Mouse (Mus musculus) layer of hippocampus, adult 8-10 months (tissue): ENCODE measurements at regions not wholly inside any gene's neighbourhood (a gene's known extent, or its start where the extent isn't known, plus 50 kb on each side); places are given as distances from the start of the nearest gene placed in this dataset.

Experiments used
- DNase-seq, 2 experiments: peaks; one replicate each; pipeline ENCODE4 v3.0.0; 2022; ENCODE audit warnings: low spot score in 2 of 2

DNA sequence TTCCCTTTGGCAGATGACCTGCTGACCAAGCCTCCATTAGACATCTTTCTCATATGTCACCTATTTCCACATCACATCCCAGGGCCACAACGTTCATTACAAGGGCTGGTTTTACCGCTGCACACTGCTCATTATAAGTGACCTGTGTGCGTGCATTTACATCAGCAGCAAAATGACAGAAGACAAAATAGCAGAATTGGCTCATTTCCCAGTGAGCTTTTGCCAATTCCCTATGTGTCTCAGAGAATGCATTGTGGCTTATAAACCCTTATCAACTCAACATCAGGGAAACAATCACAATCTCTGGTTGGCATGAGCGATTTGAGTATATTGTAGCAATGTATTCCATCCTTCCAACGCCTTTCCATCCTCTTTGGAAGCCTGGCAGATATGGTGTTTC lies 364.7 kb downstream of the Samd5 start:
- no peak for DNase-seq

DNA sequence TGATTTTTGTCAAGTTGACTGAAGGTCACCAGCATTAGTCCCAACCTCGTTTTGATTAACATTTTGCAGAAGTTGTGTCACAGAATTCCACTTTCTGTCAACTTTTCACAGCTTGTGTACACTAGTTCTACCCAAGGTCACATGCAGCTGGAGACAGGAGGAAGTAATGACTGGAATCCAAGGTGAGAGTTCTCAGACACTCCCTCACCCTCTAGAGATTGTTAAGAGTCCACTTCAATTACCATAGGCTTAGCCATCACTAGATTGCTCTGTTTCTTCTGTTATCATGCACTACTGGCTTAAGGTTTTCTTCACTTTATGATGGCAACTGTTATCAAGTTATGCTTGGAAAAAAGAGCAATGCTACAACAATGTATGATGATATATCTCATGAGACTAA lies 379.0 kb downstream of the Samd5 start:
- DNase-seq, result no peak

DNA sequence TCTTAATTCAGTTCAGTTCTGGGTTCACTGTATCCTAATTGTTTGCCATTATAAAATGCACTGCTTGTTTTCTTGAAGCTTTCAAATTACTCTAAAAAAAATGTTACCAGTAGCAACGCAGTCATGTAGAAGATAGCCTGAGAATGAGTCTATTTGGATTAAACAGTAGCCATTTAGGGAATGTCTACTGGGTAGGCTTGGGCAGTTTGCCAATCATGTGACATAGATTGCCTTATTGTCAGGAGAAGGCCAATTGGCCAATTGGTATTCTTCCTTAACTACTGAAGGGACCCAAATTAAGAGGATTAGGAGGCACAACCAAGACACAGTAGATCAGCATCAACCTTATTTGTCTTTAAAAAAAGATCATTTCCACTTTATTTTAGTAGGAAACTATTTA lies 379.7 kb downstream of the Samd5 start:
- DNase-seq, result no peak

DNA sequence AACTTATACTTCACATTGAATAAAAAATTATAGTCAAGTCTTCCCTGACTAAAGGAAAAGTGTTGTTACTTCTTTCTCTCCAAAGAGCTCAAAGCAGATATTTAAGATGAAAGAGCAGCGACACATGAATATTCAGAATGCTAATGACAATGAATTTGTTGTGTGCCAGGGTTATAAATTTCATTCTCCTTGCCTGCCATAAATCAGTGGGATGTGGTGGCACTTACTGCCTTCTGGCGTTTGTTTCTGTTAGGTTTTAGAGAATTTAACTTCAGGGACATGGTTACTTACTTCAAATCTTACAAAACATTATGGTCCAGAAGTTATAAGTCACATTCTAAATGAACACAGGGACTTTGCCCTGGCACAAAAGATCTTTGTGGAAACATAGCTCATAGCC lies 380.4 kb downstream of the Samd5 start:
- no peak for DNase-seq

DNA sequence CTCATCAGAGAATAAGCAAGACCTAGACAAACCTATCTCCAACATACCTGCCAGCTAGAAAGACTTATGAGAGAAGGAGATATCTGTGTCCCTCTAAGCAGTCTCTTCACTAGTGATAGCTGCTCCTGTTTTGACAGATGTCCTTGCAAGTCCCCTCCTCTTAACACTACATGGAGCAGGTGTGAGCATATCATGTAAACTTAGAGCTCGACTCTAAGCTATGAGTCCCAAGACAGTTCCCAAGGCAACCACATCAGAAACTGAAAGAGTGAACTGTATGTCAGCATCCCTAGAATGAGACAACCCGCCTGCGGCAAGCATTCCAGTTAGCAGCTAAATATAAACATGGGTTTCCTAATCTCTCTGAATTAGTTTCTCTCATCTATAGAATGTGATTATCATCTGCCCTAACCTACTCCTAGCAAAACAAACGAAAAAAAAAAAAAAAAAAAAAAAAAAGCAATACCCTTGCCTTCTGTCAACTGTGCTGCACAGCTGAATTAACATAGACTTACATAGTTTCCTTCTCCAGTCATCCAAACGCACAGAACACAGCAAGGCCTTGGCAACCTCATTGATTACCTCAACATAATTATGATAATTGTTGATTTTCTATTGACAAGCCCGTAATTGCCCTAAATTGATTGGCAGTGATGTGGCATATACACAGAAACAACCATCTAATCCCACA lies 383.4 kb downstream of the Samd5 start:
- DNase-seq, result no peak

DNA sequence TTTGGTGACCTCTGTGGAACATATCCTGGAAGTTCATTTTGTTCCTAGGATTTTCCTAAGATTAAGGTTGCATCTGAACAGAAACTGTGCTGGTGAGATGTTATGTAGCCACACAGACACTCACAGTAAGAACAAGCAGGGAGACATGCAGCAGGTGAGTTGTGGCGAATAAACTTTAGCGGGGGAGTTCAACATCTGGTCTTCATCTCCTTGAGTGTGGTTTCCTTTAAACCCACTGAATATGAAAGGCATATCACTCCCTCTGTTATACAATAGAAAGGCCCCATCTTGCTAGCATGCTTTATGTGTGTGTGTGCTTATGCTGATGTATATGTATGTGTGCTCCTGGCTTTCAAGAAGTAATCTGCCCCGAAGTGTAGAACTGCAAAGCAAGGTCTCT lies 387.1 kb upstream of the Sash1 start:
- DNase-seq, result no peak

DNA sequence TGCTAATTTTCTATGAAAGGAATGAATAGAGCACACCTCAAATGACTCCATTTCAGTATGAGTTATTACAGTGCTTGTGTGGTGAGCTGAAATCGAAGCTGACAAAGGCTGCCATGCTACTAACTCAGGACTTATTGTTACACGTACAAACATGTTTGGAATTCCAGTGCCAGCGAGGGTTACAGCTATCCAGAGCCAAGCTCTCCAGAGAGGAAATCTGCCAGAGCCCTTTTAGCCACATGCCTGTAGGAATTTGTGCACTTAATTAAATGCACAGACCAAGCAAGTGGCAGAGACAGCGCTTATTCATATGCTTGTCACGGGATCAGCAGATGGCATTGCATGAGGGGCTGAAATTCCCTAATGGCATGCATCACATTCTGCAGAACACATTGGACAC lies 386.4 kb upstream of the Sash1 start:
- DNase-seq, result no peak

DNA sequence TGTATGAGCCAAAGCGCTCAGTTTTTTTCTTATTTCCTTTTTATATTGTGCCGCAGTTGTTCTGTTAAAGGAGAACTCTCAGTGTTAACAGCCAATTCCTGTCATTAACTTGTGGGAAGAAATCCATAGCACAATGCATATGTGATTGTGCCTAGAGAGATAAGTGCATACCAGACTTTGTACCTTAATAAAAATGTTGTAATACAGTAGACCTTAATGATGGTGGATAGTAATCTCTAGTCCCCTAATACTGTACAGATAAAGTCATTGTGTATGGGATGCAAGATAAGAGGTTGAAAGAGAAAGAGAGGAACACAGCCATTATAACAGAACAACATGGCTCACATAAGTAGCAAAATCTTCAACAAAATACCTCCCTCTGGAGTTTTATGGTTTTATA lies 379.7 kb upstream of the Sash1 start:
- no peak for DNase-seq

DNA sequence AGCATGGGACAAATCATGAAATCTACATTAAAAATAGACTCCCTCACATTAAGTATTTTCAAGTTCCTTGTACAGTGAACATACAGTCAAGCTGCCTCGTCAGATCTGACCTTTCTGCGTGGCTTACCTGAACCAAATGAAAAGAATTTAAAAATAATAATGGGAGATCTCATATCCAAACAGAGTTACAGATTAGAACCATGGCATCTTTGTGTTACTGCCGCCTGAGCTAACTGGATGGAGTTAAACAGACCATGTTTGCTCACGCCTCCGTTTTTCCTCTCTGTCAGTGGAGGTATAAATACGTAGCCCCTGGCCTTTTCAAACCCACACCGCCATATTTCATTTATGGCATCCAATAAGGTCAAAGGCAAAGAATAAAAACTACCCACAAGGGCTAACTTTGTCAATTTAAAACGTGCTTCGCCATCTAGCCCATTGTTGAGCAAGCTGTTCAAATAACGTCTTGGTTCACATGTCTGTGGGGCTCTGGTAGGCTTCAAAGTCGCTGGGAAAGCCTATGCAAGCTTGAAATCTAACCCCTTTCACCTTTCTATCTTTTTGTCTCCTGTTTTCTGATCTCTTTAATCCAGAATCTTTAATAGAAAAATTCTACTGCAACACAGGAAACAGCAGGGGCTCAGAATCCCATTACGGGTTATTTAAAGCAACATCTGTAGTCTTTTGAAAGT lies 378.6 kb upstream of the Sash1 start:
- DNase-seq, result no peak

DNA sequence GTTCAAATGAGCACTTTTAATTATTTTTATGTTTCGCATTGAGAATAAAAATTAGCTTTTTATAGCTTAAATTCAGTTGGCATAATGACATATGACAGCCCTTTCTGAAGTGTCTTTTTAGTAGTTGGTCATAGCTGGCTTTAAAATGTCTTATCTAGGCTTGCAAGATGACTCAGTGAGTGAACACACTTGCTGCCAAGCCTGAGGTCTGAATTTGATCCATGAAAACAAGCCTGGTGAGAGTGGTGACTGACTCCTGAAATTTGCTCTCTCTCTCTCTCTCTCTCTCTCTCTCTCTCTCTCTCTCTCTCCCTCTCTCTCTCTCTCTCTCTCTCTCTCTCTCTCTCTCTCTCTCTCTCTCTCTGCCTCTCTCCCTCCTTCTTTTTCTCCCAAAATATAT lies 372.8 kb upstream of the Sash1 start:
- DNase-seq, result no peak

DNA sequence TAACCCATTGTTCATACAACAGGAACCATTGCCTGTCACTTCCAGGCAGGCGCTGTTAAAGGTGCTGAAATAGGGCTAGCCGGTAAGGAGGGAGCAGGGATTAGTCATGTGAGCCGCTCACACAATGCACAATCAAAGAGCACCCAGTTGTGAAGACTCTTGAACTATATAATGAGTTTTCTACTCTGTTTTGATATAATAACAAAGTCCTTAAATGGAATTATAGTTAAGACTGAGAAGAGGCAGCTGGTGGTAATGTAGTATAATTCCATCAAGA lies 367.0 kb upstream of the Sash1 start:
- DNase-seq, result no peak

DNA sequence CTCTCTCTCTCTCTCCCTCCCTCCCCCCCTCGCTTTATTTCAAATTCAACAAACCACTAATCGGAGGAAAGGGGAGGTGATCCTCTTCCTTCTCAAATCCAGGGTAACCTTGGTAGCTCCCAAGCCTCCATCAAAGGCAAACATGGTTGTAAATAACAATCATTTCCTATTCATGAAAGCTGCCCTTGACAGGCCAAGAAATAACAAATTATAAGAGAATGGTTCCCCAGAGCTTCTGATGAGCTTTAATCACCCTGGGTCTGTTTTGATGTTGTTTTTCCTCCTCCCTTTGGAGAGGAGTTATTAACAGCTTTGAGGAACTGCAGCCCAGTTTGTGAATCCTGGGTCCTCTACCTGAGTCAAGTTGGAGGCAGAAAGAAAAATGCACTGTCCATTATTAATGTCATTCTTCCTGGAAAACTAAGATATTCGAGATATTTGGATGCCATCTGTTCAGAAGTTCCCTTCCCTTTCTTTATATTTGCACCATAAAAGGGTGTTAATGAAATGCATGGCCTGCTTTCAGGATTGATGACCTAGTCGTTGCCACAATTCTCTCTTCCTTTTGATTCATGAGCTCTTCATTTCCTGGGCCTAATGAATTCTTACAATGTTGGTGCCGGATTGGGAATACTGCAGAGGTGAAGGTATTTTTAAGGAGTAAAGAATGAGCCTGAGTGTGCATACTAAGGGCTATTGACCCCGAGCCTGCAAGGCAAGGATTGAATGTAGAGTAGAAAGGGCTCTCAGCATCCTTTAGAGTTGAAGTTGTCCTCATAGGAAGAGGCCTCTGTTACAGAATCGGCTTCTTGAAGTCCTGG lies 366.5 kb upstream of the Sash1 start:
- DNase-seq, result no peak

DNA sequence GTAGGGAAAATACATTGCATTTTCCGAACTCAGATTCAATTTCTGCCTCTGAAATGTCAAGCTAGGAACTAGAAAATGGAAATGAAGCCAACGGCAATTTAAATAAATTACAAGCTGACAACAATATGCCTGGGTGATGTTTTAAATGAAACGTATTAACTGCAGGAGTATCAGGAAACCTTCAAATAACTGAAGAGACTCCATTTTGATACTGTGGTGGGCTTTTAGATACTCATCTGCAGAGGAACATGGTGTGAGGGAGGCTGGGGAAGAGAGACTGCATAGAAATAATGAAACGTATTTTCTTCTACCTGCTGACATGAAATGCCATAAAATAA lies 357.4 kb upstream of the Sash1 start:
- no peak for DNase-seq

DNA sequence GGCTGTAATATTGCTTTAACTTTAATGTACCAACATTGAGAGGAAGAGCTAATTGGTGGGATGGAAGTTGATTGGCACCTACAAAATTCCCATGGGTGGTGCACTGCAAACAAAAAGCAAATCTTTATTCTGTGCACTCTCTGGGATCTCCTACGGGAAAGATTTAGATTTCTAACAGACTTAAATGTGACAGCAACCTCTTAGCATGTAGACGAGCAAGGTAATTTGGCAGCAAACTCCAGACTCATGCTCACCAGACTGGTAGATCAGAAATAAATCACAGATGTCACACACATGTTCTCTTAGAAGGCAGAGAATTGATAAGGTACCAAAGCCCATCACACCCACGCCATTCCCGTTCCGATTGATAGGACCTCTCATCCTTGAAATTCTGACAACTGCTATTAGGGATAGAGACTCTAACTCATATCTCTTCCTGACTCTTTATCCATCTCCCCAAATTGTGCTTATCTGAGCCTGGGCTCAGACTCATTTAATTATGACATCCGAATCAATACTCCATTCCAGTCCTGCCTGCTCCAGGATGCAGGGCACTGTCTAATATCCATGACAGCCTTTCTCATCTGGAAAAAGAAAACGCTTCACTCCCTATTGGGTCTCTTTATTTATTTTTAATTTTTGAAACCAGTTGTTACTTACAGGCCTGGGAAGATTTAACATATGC lies 356.9 kb upstream of the Sash1 start:
- no peak for DNase-seq

DNA sequence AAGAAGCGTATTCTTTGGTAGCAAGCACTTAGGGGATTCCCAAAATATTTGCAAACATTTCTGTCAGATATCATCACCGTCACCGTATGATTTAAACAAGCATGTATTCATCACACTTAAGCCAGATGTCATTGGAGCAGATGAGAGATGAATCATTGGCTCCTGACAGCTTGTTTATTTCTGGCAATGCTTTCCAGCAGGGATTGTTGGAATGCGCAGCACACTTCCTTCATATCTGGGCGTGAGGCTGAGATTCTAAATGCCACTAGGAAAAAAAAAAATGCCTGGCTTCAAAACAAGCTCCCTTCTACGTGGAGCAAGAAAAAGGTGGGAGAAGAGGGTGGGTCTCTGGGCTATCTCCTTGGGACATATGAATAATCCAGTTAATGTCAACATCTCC lies 354.1 kb upstream of the Sash1 start:
- peak; percentile 26 to 31 for DNase-seq

DNA sequence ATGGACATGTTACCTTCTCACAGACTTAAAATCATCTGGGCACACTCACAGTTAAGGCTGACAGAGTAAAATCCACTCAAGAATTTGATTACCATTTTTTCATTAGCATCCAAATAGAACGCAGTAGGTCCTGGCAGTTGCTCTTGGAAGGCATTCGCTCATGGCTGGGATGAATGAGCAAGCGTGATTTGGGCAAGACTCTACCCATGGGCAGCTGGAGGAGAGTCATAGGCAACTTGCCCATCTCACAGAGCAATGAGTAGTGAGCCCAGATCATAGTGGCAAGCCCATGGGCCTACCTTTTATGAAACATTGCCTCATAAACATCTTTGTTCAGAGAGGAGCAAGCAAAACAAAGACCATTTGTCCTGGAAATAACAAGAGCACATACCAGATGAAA lies 345.9 kb upstream of the Sash1 start:
- DNase-seq, result peak in 1 of 2 experiments; percentile 12

DNA sequence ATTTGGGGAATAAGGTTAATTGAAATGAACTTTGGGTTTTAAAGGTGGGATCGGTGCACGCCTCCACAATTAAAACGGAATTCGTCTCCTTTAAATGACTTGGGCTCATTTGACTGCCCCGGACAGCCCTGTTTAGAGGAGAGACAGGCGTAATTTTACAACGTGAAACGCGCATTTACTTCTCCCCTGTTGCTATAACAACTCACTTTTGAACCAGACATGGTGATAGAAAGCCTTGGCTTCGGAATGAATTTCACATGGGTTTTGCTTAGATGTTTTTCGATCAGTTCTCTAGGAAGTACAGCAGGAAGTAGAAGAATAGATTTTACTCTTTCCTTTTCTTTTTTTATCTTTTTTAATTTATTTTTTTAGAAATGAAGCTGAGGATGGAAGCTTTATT lies 343.2 kb upstream of the Sash1 start:
- DNase-seq, result no peak

DNA sequence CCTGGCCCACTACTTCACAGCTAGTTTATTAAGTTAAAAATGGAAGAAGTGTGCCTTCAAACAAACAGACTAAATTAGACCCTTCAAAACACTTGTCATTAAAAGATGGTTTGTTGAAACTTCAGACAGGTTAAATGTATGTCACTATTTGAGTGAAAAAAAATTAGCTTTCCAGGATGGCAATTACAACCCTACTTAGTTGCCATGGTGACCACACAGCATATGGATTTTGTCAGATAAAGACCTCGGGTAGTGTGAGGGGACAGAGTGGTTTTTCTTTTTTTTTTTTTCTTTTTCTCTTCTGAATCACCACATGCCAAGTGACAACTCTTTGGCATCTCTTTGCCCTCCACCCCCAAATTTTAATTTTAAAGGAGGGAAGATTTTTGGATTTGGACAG lies 341.5 kb upstream of the Sash1 start:
- no peak for DNase-seq

DNA sequence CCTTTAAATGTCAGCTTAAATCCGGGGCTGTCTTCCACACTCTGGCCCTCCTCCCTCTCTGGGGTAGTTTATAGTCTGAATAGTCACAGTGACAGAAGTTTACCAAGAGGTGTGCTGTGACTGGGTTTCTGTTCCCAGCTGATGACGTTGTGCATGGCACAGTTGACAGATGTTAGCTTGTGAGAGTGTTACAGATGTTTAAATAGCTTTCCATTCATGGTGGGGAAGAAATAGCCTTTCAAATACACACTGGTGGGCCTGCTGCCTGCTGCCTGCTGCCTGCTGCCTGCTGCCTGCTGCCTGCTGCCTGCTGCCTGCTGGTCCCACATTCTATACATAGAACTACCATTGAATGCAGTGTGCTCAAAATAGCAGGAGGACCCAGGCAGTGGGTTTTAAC lies 324.8 kb upstream of the Sash1 start:
- no peak for DNase-seq

DNA sequence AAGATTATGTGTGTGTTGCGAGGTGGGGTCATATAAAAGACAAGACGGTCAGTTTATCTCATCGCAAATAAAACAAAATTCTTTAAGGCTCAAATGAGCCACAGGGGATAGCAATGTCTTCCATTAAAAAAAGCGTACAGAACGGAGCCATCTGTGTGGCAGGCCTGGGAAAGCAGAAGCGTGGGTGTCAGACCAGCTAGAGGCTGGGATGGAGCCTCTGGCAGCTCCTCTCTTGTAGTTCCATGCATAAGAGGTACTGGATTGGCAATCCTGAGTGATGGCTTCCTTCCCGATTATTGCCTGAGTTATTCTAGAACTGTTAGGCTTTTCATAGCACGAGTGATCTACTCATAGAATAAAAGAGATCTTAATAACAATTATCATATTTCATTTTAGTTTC lies 318.2 kb upstream of the Sash1 start:
- peak; percentile 78 to 83 for DNase-seq

DNA sequence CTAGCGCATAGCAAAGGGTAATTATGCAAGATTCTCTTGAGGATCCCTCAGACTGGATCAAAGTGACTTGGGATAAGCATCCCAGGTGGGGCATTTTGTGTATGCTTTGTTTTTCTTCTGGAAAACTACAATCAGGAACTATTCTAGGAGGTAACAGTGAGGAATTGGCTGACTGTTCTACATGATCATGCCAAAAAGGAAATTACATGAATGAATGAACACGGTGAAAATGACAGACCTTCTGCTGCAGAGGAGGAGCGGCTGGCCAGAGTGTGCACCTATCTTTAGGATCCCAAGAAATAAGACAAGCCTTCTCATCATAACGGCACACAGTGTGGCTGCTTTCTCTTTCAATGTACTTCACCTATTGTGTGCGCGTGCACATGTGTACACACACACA lies 317.5 kb upstream of the Sash1 start:
- DNase-seq, result no peak

DNA sequence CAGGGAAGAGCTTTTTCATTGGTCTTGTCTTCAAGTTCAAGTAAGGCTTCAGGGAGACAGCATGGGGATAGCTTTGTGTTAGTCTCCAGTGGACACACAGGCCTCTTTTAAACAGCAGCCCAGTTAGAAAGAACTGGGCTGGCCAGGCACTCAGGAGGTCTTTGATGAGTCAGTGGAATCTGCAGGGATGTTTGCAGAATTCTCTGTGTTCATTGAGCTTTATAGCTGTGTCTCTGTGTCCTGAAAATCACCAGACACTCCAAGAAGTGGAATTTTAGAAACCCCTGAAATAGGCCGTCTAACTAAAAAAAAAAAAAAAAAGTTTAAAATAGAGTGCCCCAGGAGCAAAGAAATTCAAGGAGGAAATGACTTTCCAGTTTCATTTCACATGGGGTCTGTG lies 317.1 kb upstream of the Sash1 start:
- DNase-seq, result no peak

DNA sequence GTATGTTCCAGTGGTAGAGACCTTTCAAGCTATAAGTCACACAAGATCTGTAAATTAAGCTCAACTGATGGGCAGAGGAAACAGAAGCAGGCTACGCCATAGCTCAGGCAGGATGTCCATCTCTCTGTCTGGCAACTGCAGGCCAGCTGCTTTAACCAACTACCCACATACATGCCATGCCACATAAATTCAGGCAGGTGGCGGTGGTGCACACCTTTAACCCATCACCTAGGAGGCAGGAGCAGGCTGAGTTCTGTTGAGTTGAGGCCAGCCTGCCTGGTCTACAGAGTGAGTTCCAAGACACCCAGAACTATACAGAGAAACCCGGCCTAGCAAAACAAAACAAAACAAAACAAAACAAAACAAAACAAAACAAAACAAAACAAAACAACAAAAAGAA lies 289.1 kb upstream of the Sash1 start:
- DNase-seq, result no peak
